ENCODE assay signal across 26 mouse cellular contexts in the genomic region with DNA sequence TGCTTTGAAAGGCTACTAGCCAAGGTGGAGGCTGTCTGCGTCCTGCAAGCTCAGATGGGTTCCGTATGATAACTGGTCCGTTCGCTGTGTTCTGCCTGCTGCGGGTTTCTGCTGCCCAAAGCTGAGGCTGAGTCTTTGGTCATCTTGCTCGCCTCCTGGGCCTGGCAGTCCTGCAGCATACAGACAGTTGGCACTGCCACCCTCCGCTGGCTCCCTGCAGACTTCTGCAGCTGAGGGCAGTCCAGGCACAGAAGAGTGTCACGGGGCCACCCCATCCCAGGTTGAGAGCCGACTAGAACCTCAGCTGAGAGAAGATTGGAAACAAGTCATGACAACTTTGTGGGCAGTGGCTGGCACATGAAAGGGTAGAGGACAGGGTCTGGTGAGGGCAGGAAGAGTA. TPM values are rescaled to one million over a fixed set of nuclear protein-coding genes. Genes with fewer than 3 reads are reported as not detected.
DNase-seq lines count a peak whose midpoint lies in the region; ATAC-seq and TF ChIP-seq lines count a peak whose summit lies in the region.
"Had no signal": no experiment of that assay in that cellular context is flagged by ENCODE, and none has a peak within 500 bp of the region (broad histone marks: within the 10 kb centered on the region; RNA-seq: fewer than 3 reads in every experiment).

No protein-coding gene starts in this region.

- no peak for TF ChIP-seq CTCF in cerebellum, adult 2 months (IDR thresholded peaks at IDR 0.05; ENCODE audit: borderline replicate concordance, insufficient read depth, low read depth, low read length)
- TF ChIP-seq CTCF in gastrocnemius, adult 2 months (IDR thresholded peaks at IDR 0.05): no peak

- H3K4me1 ChIP-seq in cerebellum, adult 2 months (ENCODE audit: control insufficient read depth, insufficient read depth, low read length): peaks cover 90% of the 10 kb centered on the region

- ATAC-seq in CD4-positive, CD25-positive, alpha-beta regulatory T cell, adult 4 months: no peak
- ATAC-seq: activated CD4-positive, CD25-positive, alpha-beta regulatory T cell, adult 4 months; forebrain, embryonic 14.5 days; forebrain, postnatal 0 days; intestine, embryonic 15.5 days had no signal

- H3K27ac ChIP-seq in cerebellum, adult 2 months (ENCODE audit: insufficient read depth, low read length): no peak overlapping the region
- H3K27ac ChIP-seq in gastrocnemius, adult 2 months: no peak overlapping the region
- H3K27ac ChIP-seq: embryonic facial prominence, embryonic 12.5 days; embryonic facial prominence, embryonic 15.5 days; heart, embryonic 15.5 days; intestine, embryonic 15.5 days; kidney, embryonic 15.5 days had no signal

- TF ChIP-seq POLR2A in cerebellum, adult 2 months (IDR thresholded peaks at IDR 0.05; ENCODE audit: borderline replicate concordance, insufficient read depth, low read length): no peak

- DNase-seq in cerebellum, adult 11-12 months: peak; percentile 66
- no peak for DNase-seq in cerebellum, postnatal 4 days (ENCODE audit: low spot score in 2 of 2)
- DNase-seq in brain, adult 2 months (ENCODE audit: low read depth, low spot score): peak; percentile 66
- peak; percentile 70 to 75 for DNase-seq in cerebellum, adult 2 months
- DNase-seq in cerebellum, adult 9-11 months: peak; percentile 74
- no peak for DNase-seq in gastrocnemius, adult 2 months
- DNase-seq in heart, postnatal 10 days: no peak
- DNase-seq: adrenal gland, adult 8-10 months; adrenal gland, postnatal 36 days; forebrain, postnatal 0 days; gastrocnemius, postnatal 25 days; heart, adult 18-20 months; heart, postnatal 14 days; kidney, adult 11 months; kidney, adult 8-10 months; kidney, postnatal 10 days had no signal

- 15% methylated on average over 9 of the region's 9 CpGs for WGBS in cerebellum, adult 2 months

- no peaks in the 10 kb centered on the region for H3K27me3 ChIP-seq in cerebellum, adult 2 months (ENCODE audit: control insufficient read depth, insufficient read depth, low read length)
- H3K27me3 ChIP-seq: embryonic facial prominence, embryonic 12.5 days; hindbrain, embryonic 15.5 days had no signal

- intact Hi-C loops in gastrocnemius, adult 2 months (cut with DNase I): no loop called here
- intact Hi-C loops in heart, postnatal 10 days (cut with DNase I): no loop called here

- H3K4me3 ChIP-seq in cerebellum, adult 2 months (replicated peaks; ENCODE audit: insufficient read depth, low read depth, low read length): no peak overlapping the region
- no peak overlapping the region for H3K4me3 ChIP-seq in gastrocnemius, adult 2 months
- H3K4me3 ChIP-seq: embryonic facial prominence, embryonic 12.5 days; embryonic facial prominence, embryonic 15.5 days; heart, embryonic 12.5 days; heart, embryonic 15.5 days; hindbrain, embryonic 15.5 days; intestine, embryonic 15.5 days; kidney, embryonic 15.5 days had no signal

RNA-seq across cellular contexts. Expression of gene Engase, which starts 52.1 kb away (rescaled TPM):
- 8.3 and 9.3 TPM in 2 replicates for polyA plus RNA-seq in cerebellum, adult 2 months (2012; rRNA removed)
- total RNA-seq in gastrocnemius, adult 2 months (2021): 1 to 10 TPM; 4.3 to 6.2 TPM
- 1 to 10 TPM; 2.3 to 5.1 TPM for polyA plus RNA-seq in CD4-positive, CD25-positive, alpha-beta regulatory T cell, adult 4 months (2017; shearing (Covaris generic))
- total RNA-seq in heart, postnatal 10 days (2021): 1 to 10 TPM; 6.6 to 7.1 TPM

Comparison
In these comparisons a context has a peak if more than half of its experiments do, and no peak if none do; other contexts are left out.
1. DNase-seq: peak in cerebellum, adult 11-12 months (single experiment), brain, adult 2 months (single experiment), cerebellum, adult 2 months (2 of 2) and cerebellum, adult 9-11 months (single experiment); none in cerebellum, postnatal 4 days (0 of 2), gastrocnemius, adult 2 months (single experiment) and heart, postnatal 10 days (0 of 2).